Mouse (Mus musculus): Measurements from ENCODE around the gene Rnf121. TPM values are rescaled to one million over a fixed set of nuclear protein-coding genes. Genes with fewer than 3 reads are reported as not detected.

Gene Rnf121
- total RNA-seq (2014; rRNA removed) (28.8 and 31.7 TPM in 2 replicates), polyA plus RNA-seq (2015; fragmentation: Nextera tagmentation; extraction: Ambion mirVana) (22.6 and 23.8 TPM in 2 replicates)

DNA sequence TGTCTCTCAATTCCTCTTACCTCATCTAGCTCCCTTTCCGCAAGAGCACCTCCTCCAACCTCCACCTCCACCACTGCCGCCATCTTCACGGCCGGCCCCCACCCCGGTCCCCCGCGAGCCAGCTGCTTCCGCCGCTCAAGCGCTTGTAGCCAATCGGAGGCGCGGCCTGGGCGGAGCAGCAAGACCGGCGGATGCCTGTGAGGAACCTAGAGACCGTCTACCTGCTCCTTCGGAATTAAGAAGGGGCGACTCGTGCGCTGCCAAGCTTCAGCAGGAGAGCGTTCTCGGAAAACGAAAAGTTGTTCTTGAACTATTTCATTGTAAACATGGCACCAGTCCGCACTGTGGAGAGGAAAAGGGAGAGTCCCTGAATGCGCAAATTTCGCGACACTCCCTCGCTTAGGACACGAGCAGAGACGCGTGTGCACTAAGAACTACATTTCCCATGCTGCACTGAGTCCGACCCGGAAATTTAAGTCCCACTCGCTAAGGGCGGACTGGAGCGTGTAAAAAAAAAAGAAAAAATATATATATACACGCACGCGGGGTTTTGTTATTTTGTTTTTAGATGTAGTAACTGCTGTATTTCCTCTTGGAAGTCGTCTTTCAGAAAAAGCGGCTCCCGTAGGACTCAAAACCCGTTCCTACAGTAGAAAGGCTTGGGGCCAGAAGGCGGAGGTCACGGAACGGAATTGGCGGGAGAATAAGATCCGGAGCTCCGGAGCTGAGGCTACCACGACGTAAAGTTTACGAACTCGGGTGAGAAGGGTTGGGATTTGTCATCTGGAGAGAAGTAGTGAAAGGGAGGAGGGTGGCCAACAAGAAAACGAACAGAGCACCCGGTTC, at the start of gene Rnf121, which contains the start of the genes Xndc1 and Xntrpc:
Gene Rnf121 (minus strand): TSS at position 424 of the 846 bp plus-strand sequence.
Gene Xndc1 (plus strand): TSS at position 466 of the 846 bp plus-strand sequence.
Gene Xntrpc (plus strand): TSS at position 668 of the 846 bp plus-strand sequence.
- H3K36me3 ChIP-seq (ENCODE audit: insufficient read depth, low read length), result no peaks in the 10 kb centered on the region
- TF ChIP-seq CTCF (IDR thresholded peaks at IDR 0.05; ENCODE audit: low read depth), result no peak
- H3K4me1 ChIP-seq (ENCODE audit: insufficient read depth, low read length), result peaks cover 15% of the 10 kb centered on the region
- peak within 1 kb of the TSS; percentile 61 for H3K4me2 ChIP-seq (ENCODE audit: low read depth, low read length)
- H3K27me3 ChIP-seq (ENCODE audit: insufficient read depth, low read length), result no peaks in the 10 kb centered on the region
- H3K9me3 ChIP-seq (ENCODE audit: low read length), result no peaks in the 10 kb centered on the region
- peak; percentile 100 for ATAC-seq
- peak within 1 kb of the TSS; percentile 64 for H3K9ac ChIP-seq (replicated peaks; ENCODE audit: low read length)
- under 1% methylated on average over 56 of the region's 56 CpGs for WGBS
- peak; percentile 96 for DNase-seq (ENCODE audit: low spot score)
- peak within 1 kb of the TSS; percentile 83 for H3K27ac ChIP-seq
- H3K4me3 ChIP-seq (ENCODE audit: low read length), result peak within 1 kb of the TSS; percentile 65

DNA sequence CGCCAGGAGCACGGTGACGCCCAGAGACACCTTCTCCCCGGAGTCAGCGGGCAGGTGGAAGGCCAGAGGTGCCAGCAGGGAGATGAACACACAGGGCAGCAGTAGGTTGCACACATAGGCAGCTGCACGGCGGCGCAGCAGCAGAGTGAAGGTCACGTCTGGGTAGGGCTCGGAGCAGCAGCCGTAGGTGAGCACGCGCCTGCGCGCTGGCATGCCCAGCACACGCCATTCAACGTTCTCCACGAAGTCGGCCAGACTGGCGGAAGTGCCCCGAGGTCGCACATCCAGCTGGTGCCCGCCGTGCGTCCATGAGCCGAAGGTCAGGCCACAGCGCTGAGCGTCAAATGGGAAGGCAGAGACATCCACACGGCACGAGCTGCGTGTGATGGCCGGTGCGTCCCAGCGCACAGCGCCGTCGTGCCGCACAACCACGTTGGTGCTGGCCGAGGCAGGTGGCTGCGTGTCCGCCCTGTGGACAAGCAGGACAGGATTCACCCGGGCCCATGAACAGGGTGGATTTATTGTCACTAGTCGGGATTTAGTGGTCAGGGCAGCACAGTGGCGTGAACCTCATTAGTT, 48.0 kb upstream of the Rnf121 start:
- no peak for TF ChIP-seq CTCF (IDR thresholded peaks at IDR 0.05; ENCODE audit: low read depth)
- ATAC-seq, result no peak
- H3K4me3 ChIP-seq (ENCODE audit: low read length), result no peak overlapping the region
- H3K27ac ChIP-seq, result no peak overlapping the region
- DNase-seq (ENCODE audit: low spot score), result no peak
- no peaks in the 10 kb centered on the region for H3K27me3 ChIP-seq (ENCODE audit: insufficient read depth, low read length)
- no peak overlapping the region for H3K4me2 ChIP-seq (ENCODE audit: low read depth, low read length)
- no peaks in the 10 kb centered on the region for H3K9me3 ChIP-seq (ENCODE audit: low read length)
- WGBS, result 82% methylated on average over 45 of the region's 45 CpGs
- no peak overlapping the region for H3K9ac ChIP-seq (replicated peaks; ENCODE audit: low read length)
- no peaks in the 10 kb centered on the region for H3K4me1 ChIP-seq (ENCODE audit: insufficient read depth, low read length)
- H3K36me3 ChIP-seq (ENCODE audit: insufficient read depth, low read length), result no peaks in the 10 kb centered on the region

GRCm38 (mm10) chr7:102109746-102110145, 44.5 kb upstream of the Rnf121 start:
- WGBS, result 90% methylated on average over 4 of the region's 4 CpGs
- H3K27ac ChIP-seq, result no peak overlapping the region
- no peak for TF ChIP-seq CTCF (IDR thresholded peaks at IDR 0.05; ENCODE audit: low read depth)
- no peaks in the 10 kb centered on the region for H3K9me3 ChIP-seq (ENCODE audit: low read length)
- H3K4me1 ChIP-seq (ENCODE audit: insufficient read depth, low read length), result no peaks in the 10 kb centered on the region
- H3K4me2 ChIP-seq (ENCODE audit: low read depth, low read length), result no peak overlapping the region
- no peaks in the 10 kb centered on the region for H3K27me3 ChIP-seq (ENCODE audit: insufficient read depth, low read length)
- DNase-seq (ENCODE audit: low spot score) (no peak), ATAC-seq (no peak)
- H3K9ac ChIP-seq (replicated peaks; ENCODE audit: low read length), result no peak overlapping the region
- H3K4me3 ChIP-seq (ENCODE audit: low read length), result no peak overlapping the region
- H3K36me3 ChIP-seq (ENCODE audit: insufficient read depth, low read length), result no peaks in the 10 kb centered on the region

DNA sequence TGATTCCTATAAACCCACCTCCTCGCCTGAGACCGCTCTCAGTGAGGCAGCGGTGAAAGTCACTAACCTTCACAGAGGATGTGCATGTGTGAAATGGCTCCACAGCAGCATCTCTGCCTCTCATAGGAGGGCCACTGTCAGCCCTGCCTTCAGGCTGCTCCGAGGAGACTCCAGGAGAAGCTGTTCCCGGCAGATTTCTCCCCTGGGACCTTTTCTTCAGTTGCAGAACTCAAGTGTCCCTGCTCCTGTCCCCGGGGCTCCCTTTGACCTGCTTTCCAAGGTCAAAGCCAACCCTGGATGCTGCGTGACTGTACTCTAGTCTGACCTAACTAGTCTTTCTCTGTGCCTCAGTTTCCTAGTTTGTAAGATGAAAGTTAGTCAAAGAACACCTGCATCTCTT, 43.9 kb upstream of the Rnf121 start, which contains the start of gene Art5:
Gene Art5 (minus strand): TSS at position 319 of the 400 bp plus-strand sequence.
- Histone ChIP-seq H3K9ac (replicated peaks; ENCODE audit: low read length) (no peak within 1 kb of the TSS), H3K4me2 (ENCODE audit: low read depth, low read length) (no peak within 1 kb of the TSS), H3K4me1 (ENCODE audit: insufficient read depth, low read length) (no peaks in the 10 kb centered on the region), H3K4me3 (ENCODE audit: low read length) (no peak within 1 kb of the TSS), H3K27ac (no peak within 1 kb of the TSS), H3K27me3 (ENCODE audit: insufficient read depth, low read length) (no peaks in the 10 kb centered on the region), H3K36me3 (ENCODE audit: insufficient read depth, low read length) (no peaks in the 10 kb centered on the region), H3K9me3 (ENCODE audit: low read length) (no peaks in the 10 kb centered on the region)
- DNase-seq (ENCODE audit: low spot score) (no peak), ATAC-seq (no peak)
- TF ChIP-seq CTCF (IDR thresholded peaks at IDR 0.05; ENCODE audit: low read depth), result no peak
- 74% methylated on average over 7 of the region's 7 CpGs for WGBS

- no peak for ATAC-seq
- H3K27ac ChIP-seq, result no peak overlapping the region
- 89% methylated on average over 1 of the region's 1 CpGs for WGBS
- DNase-seq (ENCODE audit: low spot score), result no peak
- H3K36me3 ChIP-seq (ENCODE audit: insufficient read depth, low read length), result no peaks in the 10 kb centered on the region
- H3K4me2 ChIP-seq (ENCODE audit: low read depth, low read length), result no peak overlapping the region
- no peaks in the 10 kb centered on the region for H3K9me3 ChIP-seq (ENCODE audit: low read length)
- no peak overlapping the region for H3K4me3 ChIP-seq (ENCODE audit: low read length)
- H3K27me3 ChIP-seq (ENCODE audit: insufficient read depth, low read length), result no peaks in the 10 kb centered on the region
- no peak for TF ChIP-seq CTCF (IDR thresholded peaks at IDR 0.05; ENCODE audit: low read depth)
- no peak overlapping the region for H3K9ac ChIP-seq (replicated peaks; ENCODE audit: low read length)
- no peaks in the 10 kb centered on the region for H3K4me1 ChIP-seq (ENCODE audit: insufficient read depth, low read length)
These were observed 42.9 kb upstream of the Rnf121 start for GRCm38 (mm10) chr7:102108206-102108605.

GRCm38 (mm10) chr7:102106700-102107141, 41.5 kb upstream of the Rnf121 start:
- Histone ChIP-seq H3K4me2 (ENCODE audit: low read depth, low read length) (peak overlapping the region; percentile 52), H3K27ac (no peak overlapping the region), H3K4me1 (ENCODE audit: insufficient read depth, low read length) (no peaks in the 10 kb centered on the region), H3K9me3 (ENCODE audit: low read length) (no peaks in the 10 kb centered on the region), H3K27me3 (ENCODE audit: insufficient read depth, low read length) (no peaks in the 10 kb centered on the region), H3K9ac (replicated peaks; ENCODE audit: low read length) (no peak overlapping the region), H3K4me3 (ENCODE audit: low read length) (peak overlapping the region; percentile 14), H3K36me3 (ENCODE audit: insufficient read depth, low read length) (no peaks in the 10 kb centered on the region)
- 21% methylated on average over 23 of the region's 23 CpGs for WGBS
- ATAC-seq (peak; percentile 55), DNase-seq (ENCODE audit: low spot score) (peak; percentile 16)
- no peak for TF ChIP-seq CTCF (IDR thresholded peaks at IDR 0.05; ENCODE audit: low read depth)
